Mouse (Mus musculus): ENCODE measurements around the gene Dcpp1. TPM values are rescaled to one million over a fixed set of nuclear protein-coding genes. Genes with fewer than 3 reads are reported as not detected.
A peak's percentile ranks its signal among the peaks of the same experiment; 100 is the strongest.
"Not testable (repeated sequence)": the region's sequence is repeated elsewhere in the genome, so short reads cannot be mapped to it uniquely, and the experiment has no call there.

The Dcpp1 gene
- not detected in 2 replicates for total RNA-seq (2017)

- not testable (repeated sequence) for ATAC-seq (replicated peaks; ENCODE audit: low read depth, poor library complexity, severe bottlenecking)
Observed at GRCm38 (mm10) chr17:23880576-23880975, at the start of gene Dcpp1, which contains the start of gene Dcpp2. Gene Dcpp1, plus strand, starts transcription at chr17:23880876. Gene Dcpp2, plus strand, starts transcription at chr17:23880880.

DNA sequence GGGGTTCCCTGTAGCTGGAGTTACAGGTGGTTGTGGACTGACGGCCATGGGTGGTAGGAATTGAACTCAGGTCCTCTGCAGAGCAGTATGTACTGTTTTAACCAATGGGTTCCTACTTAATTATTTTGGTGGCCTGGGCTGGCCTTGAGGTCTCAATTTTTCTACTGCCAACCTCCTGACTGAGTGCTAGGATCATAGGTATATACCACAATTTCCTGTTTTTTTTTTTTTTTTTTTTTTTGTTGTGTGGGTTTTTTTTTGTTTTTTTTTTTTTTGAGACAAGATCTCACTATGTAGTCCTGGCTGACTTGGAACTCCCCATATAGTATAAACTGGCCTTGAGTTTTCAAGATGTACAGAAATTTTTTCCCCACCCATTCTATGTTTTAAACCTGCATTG, 49.5 kb upstream of the Dcpp1 start:
- no peak for ATAC-seq (replicated peaks; ENCODE audit: low read depth, poor library complexity, severe bottlenecking)

- ATAC-seq (replicated peaks; ENCODE audit: low read depth, poor library complexity, severe bottlenecking), result no peak
Observed at GRCm38 (mm10) chr17:23836006-23836575, 44.6 kb upstream of the Dcpp1 start, which contains the start of gene Prss33. Gene Prss33, minus strand, starts transcription at chr17:23836056.

DNA sequence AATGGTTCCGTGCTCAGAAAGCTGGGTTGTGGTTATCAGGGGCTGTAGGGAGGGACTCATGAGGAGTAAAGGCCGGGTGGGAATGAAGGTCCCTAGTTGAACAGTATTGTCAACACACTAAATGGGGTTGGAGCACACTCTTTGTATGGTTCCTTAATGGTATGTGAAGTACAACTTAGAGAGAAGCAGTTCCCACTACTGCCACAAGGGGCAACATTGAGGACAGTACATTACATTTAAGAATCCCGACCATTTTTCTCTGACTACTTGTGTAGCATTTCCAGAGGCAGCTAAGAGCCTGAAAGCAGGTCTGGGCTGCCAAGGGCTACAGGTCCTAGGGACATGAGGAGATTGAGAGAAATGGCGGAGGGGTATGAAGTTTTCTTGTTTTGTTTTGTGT, 39.5 kb upstream of the Dcpp1 start:
- peak; percentile 83 for ATAC-seq (replicated peaks; ENCODE audit: low read depth, poor library complexity, severe bottlenecking)

DNA sequence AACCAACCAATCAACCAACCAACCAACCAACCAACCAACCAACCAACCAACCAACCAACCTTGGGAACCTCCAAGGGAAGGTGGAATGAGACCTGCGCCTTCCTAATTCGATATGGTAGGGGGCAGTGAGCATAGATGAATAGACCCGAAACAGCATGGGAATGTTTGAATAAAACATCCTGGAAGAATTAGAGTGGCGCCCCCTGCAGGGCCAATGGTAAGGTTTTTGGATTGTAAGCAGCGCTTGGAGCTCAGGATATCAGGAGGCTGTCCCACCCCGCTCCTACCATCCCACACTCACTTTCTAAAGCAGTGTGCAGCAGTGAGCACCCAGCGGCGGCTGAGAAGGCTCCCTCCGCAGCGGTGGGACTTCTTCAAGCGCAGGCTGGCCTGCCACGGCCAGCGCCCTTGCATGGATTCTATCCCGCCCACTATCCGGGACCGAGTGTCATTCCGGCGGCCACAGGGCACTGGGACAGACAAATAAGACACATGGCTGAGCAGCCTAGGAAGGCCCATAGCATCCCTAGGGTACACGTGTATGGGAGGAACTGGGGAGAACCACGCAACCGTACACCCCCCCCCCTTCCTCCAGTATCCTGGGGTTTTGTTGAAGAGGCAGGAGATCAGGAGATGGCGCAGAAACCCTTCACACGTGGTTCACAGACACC, 37.4 kb upstream of the Dcpp1 start:
- no peak for ATAC-seq (replicated peaks; ENCODE audit: low read depth, poor library complexity, severe bottlenecking)

GRCm38 (mm10) chr17:23843812-23844273, 36.8 kb upstream of the Dcpp1 start, which contains the start of the genes Prss32 and Prss41:
Gene Prss32, plus strand, starts transcription at chr17:23843855.
Gene Prss41, minus strand, starts transcription at chr17:23844172.
- ATAC-seq (replicated peaks; ENCODE audit: low read depth, poor library complexity, severe bottlenecking), result peak; percentile 66

DNA sequence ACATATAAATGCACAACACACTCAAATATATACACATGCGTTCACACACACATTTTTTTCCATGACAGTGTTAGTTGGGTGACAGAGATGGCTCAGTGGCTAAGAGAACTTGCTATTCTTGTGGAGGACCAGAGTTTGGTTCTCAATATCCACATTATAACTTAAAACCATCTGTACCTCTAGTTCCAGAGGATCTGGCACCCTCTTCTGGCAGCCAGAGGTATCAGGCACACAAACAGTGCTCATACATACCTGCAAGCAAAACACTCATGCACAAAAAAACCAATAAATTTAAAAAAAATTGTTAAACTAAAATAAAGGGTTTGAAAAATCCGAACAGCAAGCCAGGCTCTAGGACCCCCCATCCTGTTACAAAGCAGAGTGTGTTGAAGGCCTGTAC, 30.6 kb upstream of the Dcpp1 start:
- ATAC-seq (replicated peaks; ENCODE audit: low read depth, poor library complexity, severe bottlenecking), result no peak

- peak; percentile 60 for ATAC-seq (replicated peaks; ENCODE audit: low read depth, poor library complexity, severe bottlenecking)
Observed at GRCm38 (mm10) chr17:23850853-23851749, 29.6 kb upstream of the Dcpp1 start.

- ATAC-seq (replicated peaks; ENCODE audit: low read depth, poor library complexity, severe bottlenecking), result peak; percentile 87
Observed at GRCm38 (mm10) chr17:23853292-23853691, 27.4 kb upstream of the Dcpp1 start.

DNA sequence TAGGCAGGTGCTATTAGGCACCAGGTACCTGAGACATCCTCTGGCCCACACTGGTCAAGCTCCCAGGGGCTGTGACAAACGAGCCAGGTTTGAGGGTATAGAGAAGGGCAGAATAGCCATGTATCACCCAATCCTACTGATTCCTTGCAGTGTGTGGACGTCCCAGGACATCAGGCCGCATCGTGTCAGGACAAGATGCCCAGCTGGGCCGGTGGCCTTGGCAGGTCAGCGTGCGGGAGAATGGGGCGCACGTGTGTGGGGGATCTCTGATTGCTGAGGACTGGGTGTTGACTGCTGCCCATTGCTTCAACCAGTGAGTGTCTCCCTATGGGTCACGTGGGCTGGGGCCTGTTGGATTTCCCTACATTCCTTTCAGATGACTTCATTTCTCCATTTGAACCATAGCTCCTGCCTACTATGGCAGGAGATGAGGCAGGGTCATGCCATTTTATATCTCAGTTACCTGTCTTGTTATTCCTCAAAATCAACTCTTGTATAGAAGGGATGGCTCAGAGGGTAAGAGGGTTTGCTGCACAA, 26.4 kb upstream of the Dcpp1 start:
- no peak for ATAC-seq (replicated peaks; ENCODE audit: low read depth, poor library complexity, severe bottlenecking)

GRCm38 (mm10) chr17:23857193-23857592, 23.5 kb upstream of the Dcpp1 start:
- ATAC-seq (replicated peaks; ENCODE audit: low read depth, poor library complexity, severe bottlenecking), result no peak

- no peak for ATAC-seq (replicated peaks; ENCODE audit: low read depth, poor library complexity, severe bottlenecking)
Observed at GRCm38 (mm10) chr17:23857913-23858312, 22.8 kb upstream of the Dcpp1 start.

GRCm38 (mm10) chr17:23862926-23863325, 17.8 kb upstream of the Dcpp1 start:
- ATAC-seq (replicated peaks; ENCODE audit: low read depth, poor library complexity, severe bottlenecking), result no peak

DNA sequence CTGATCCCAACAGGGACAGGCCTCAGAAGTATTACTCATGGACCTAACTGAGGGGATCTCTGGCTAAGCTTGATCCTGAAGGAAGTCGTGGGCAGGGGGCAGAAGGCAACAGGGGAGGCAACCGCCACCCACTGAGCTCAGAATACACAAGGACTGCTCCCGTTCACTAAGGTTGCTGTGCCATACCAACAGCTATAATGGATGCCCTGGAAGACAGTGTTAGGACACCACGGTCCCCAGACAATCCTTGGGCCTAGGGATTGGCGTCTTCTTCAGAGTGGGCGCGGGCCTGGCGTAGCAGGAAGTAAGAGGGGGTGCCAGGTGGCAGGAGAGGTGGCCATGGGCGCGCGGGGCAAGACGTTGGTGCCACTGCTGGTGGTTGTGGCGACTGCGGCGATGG, 12.9 kb upstream of the Dcpp1 start, which contains the start of gene Prss21:
Prss21 (plus strand) TSS at position 301 of the 400 bp plus-strand sequence.
- ATAC-seq (replicated peaks; ENCODE audit: low read depth, poor library complexity, severe bottlenecking), result no peak

GRCm38 (mm10) chr17:23868513-23868912, 12.2 kb upstream of the Dcpp1 start:
- peak; percentile 56; the same call in 1 of the 2 replicates for ATAC-seq (replicated peaks; ENCODE audit: low read depth, poor library complexity, severe bottlenecking)

GRCm38 (mm10) chr17:23873884-23874856, 6.5 kb upstream of the Dcpp1 start:
- peak; percentile 68 for ATAC-seq (replicated peaks; ENCODE audit: low read depth, poor library complexity, severe bottlenecking)

DNA sequence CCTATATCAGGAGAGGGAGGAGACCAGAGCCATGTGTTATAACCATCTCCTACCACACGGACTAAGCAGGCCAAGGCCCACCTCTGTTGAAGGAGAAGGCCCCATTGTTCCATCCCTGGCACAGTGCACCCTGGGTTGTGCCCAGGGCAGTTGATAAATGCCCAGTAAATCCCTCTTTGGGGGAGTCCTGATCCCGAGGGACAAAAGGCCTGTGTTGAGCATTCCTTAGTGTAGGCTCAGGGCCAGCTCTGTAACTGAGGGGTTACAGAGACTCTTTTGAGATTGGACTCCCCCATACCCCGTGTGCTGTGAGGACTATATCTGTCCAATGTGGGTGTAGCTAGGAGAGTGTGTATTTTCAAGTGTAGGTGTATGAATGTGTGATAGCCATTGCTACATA, 3.9 kb upstream of the Dcpp1 start:
- no peak for ATAC-seq (replicated peaks; ENCODE audit: low read depth, poor library complexity, severe bottlenecking)

DNA sequence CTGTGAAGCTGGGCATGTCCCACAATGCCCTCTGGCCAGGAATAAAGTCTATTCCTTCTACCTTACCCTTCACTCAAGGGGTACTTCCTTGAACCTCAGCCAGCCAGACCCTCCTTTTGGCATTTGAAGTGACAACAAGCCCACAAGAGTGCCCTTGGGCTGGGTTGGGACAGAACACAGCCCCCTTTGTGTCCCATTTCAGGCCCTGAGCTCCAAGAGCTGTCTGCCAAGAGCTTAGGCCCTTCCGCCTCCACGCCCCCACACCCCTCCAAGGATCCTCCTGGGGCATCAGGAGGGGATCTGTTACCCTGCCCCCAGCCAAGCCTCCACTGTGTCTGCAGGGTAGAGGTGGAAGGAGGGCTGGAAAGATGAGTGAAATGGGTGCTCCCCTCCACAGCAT, 3.5 kb upstream of the Dcpp1 start:
- ATAC-seq (replicated peaks; ENCODE audit: low read depth, poor library complexity, severe bottlenecking), result no peak

GRCm38 (mm10) chr17:23917158-23917557, 36.5 kb downstream of the Dcpp1 start, which contains the start of gene Dcpp3:
Gene Dcpp3, plus strand, starts transcription at chr17:23917458.
- not testable (repeated sequence) for ATAC-seq (replicated peaks; ENCODE audit: low read depth, poor library complexity, severe bottlenecking)

All from common myeloid progenitor, adult 5-6 weeks (primary cell).